Mouse (Mus musculus): ENCODE measurements around the gene Zfr. TPM values are rescaled to one million over a fixed set of nuclear protein-coding genes. Genes with fewer than 3 reads are reported as not detected.

Gene Zfr
- polyA plus RNA-seq, 1 experiment from 2014 or later, result 154 TPM

- Histone ChIP-seq H3K4me2 (replicated peaks; ENCODE audit: low read depth, low read length) (no peak overlapping the region), H3K27ac (ENCODE audit: low read depth, low read length) (no peak overlapping the region), H3K9me3 (ENCODE audit: control insufficient read depth, low read length) (no peaks in the 10 kb centered on the region), H3K36me3 (ENCODE audit: control insufficient read depth, insufficient read depth, low read length) (no peaks in the 10 kb centered on the region), H3K4me3 (ENCODE audit: low read length) (no peak overlapping the region), H3K27me3 (ENCODE audit: control insufficient read depth, insufficient read depth, low read length) (no peaks in the 10 kb centered on the region), H3K4me1 (ENCODE audit: control insufficient read depth, insufficient read depth, low read length) (peaks cover 4% of the 10 kb centered on the region; the same call in 1 of the 2 replicates), H3K9ac (ENCODE audit: low read depth, low read length) (no peak overlapping the region)
- 56% methylated on average over 8 of the region's 8 CpGs for WGBS
- no peak for ATAC-seq (ENCODE audit: low FRiP score, low TSS enrichment)
Observed at GRCm38 (mm10) chr15:12222564-12223302, 105.1 kb downstream of the Zfr start.

GRCm38 (mm10) chr15:12223393-12223792, 105.8 kb downstream of the Zfr start:
- H3K4me3 ChIP-seq (ENCODE audit: low read length), result no peak overlapping the region
- H3K9me3 ChIP-seq (ENCODE audit: control insufficient read depth, low read length), result no peaks in the 10 kb centered on the region
- H3K27me3 ChIP-seq (ENCODE audit: control insufficient read depth, insufficient read depth, low read length), result no peaks in the 10 kb centered on the region
- no peak overlapping the region for H3K9ac ChIP-seq (ENCODE audit: low read depth, low read length)
- no peak overlapping the region for H3K4me2 ChIP-seq (replicated peaks; ENCODE audit: low read depth, low read length)
- no peak overlapping the region for H3K27ac ChIP-seq (ENCODE audit: low read depth, low read length)
- ATAC-seq (ENCODE audit: low FRiP score, low TSS enrichment), result no peak
- WGBS, result 83% methylated on average over 6 of the region's 6 CpGs
- H3K36me3 ChIP-seq (ENCODE audit: control insufficient read depth, insufficient read depth, low read length), result no peaks in the 10 kb centered on the region
- H3K4me1 ChIP-seq (ENCODE audit: control insufficient read depth, insufficient read depth, low read length), result peaks cover 4% of the 10 kb centered on the region; the same call in 1 of the 2 replicates

GRCm38 (mm10) chr15:12224239-12224638, 106.6 kb downstream of the Zfr start:
- no peaks in the 10 kb centered on the region for H3K9me3 ChIP-seq (ENCODE audit: control insufficient read depth, low read length)
- H3K4me1 ChIP-seq (ENCODE audit: control insufficient read depth, insufficient read depth, low read length), result peaks cover 4% of the 10 kb centered on the region; the same call in 1 of the 2 replicates
- 88% methylated on average over 2 of the region's 2 CpGs for WGBS
- no peak overlapping the region for H3K4me3 ChIP-seq (ENCODE audit: low read length)
- H3K27ac ChIP-seq (ENCODE audit: low read depth, low read length), result no peak overlapping the region
- H3K36me3 ChIP-seq (ENCODE audit: control insufficient read depth, insufficient read depth, low read length), result no peaks in the 10 kb centered on the region
- ATAC-seq (ENCODE audit: low FRiP score, low TSS enrichment), result no peak
- H3K9ac ChIP-seq (ENCODE audit: low read depth, low read length), result no peak overlapping the region
- no peak overlapping the region for H3K4me2 ChIP-seq (replicated peaks; ENCODE audit: low read depth, low read length)
- H3K27me3 ChIP-seq (ENCODE audit: control insufficient read depth, insufficient read depth, low read length), result no peaks in the 10 kb centered on the region

GRCm38 (mm10) chr15:12225062-12225461, 107.4 kb downstream of the Zfr start:
- Histone ChIP-seq H3K9ac (ENCODE audit: low read depth, low read length) (no peak overlapping the region), H3K36me3 (ENCODE audit: control insufficient read depth, insufficient read depth, low read length) (no peaks in the 10 kb centered on the region), H3K4me2 (replicated peaks; ENCODE audit: low read depth, low read length) (no peak overlapping the region), H3K4me1 (ENCODE audit: control insufficient read depth, insufficient read depth, low read length) (peaks cover 8% of the 10 kb centered on the region; the same call in 1 of the 2 replicates), H3K4me3 (ENCODE audit: low read length) (no peak overlapping the region), H3K27me3 (ENCODE audit: control insufficient read depth, insufficient read depth, low read length) (no peaks in the 10 kb centered on the region), H3K27ac (ENCODE audit: low read depth, low read length) (no peak overlapping the region), H3K9me3 (ENCODE audit: control insufficient read depth, low read length) (no peaks in the 10 kb centered on the region)
- WGBS, result 66% methylated on average over 4 of the region's 4 CpGs
- no peak for ATAC-seq (ENCODE audit: low FRiP score, low TSS enrichment)

- H3K4me3 ChIP-seq (ENCODE audit: low read length), result no peak overlapping the region
- 0 out of 2 replicates have a peak, but pooled peaks cover 4% of the 10 kb centered on the region for H3K4me1 ChIP-seq (ENCODE audit: control insufficient read depth, insufficient read depth, low read length)
- H3K36me3 ChIP-seq (ENCODE audit: control insufficient read depth, insufficient read depth, low read length), result peaks cover 3% of the 10 kb centered on the region; the same call in 1 of the 2 replicates
- H3K9ac ChIP-seq (ENCODE audit: low read depth, low read length), result no peak overlapping the region
- H3K27me3 ChIP-seq (ENCODE audit: control insufficient read depth, insufficient read depth, low read length), result no peaks in the 10 kb centered on the region
- 92% methylated on average over 15 of the region's 15 CpGs for WGBS
- no peak for ATAC-seq (ENCODE audit: low FRiP score, low TSS enrichment)
- H3K9me3 ChIP-seq (ENCODE audit: control insufficient read depth, low read length), result no peaks in the 10 kb centered on the region
- H3K27ac ChIP-seq (ENCODE audit: low read depth, low read length), result no peak overlapping the region
- H3K4me2 ChIP-seq (replicated peaks; ENCODE audit: low read depth, low read length), result no peak overlapping the region
Observed at GRCm38 (mm10) chr15:12226908-12227307, 109.3 kb downstream of the Zfr start.

GRCm38 (mm10) chr15:12227355-12227754, 109.7 kb downstream of the Zfr start:
- Histone ChIP-seq H3K4me3 (ENCODE audit: low read length) (no peak overlapping the region), H3K27ac (ENCODE audit: low read depth, low read length) (no peak overlapping the region), H3K36me3 (ENCODE audit: control insufficient read depth, insufficient read depth, low read length) (peaks cover 3% of the 10 kb centered on the region; the same call in 1 of the 2 replicates), H3K9me3 (ENCODE audit: control insufficient read depth, low read length) (no peaks in the 10 kb centered on the region), H3K27me3 (ENCODE audit: control insufficient read depth, insufficient read depth, low read length) (no peaks in the 10 kb centered on the region), H3K9ac (ENCODE audit: low read depth, low read length) (no peak overlapping the region), H3K4me1 (ENCODE audit: control insufficient read depth, insufficient read depth, low read length) (peaks cover 7% of the 10 kb centered on the region; the same call in 1 of the 2 replicates), H3K4me2 (replicated peaks; ENCODE audit: low read depth, low read length) (no peak overlapping the region)
- no peak for ATAC-seq (ENCODE audit: low FRiP score, low TSS enrichment)
- WGBS, result 78% methylated on average over 4 of the region's 4 CpGs

- peaks cover 7% of the 10 kb centered on the region; the same call in 1 of the 2 replicates for H3K4me1 ChIP-seq (ENCODE audit: control insufficient read depth, insufficient read depth, low read length)
Observed at GRCm38 (mm10) chr15:12229603-12230242, 112.1 kb downstream of the Zfr start.

GRCm38 (mm10) chr15:12230243-12230935, 112.8 kb downstream of the Zfr start:
- WGBS, result 63% methylated on average over 12 of the region's 12 CpGs
- no peak overlapping the region for H3K27ac ChIP-seq (ENCODE audit: low read depth, low read length)

More at GRCm38 (mm10) chr15:12229603-12230242, 112.1 kb downstream of the Zfr start:
- WGBS, result 84% methylated on average over 10 of the region's 10 CpGs
- ATAC-seq (ENCODE audit: low FRiP score, low TSS enrichment), result no peak
- Histone ChIP-seq H3K36me3 (ENCODE audit: control insufficient read depth, insufficient read depth, low read length) (peaks cover 7% of the 10 kb centered on the region; the same call in 1 of the 2 replicates), H3K27me3 (ENCODE audit: control insufficient read depth, insufficient read depth, low read length) (no peaks in the 10 kb centered on the region), H3K4me3 (ENCODE audit: low read length) (no peak overlapping the region), H3K9me3 (ENCODE audit: control insufficient read depth, low read length) (no peaks in the 10 kb centered on the region), H3K4me2 (replicated peaks; ENCODE audit: low read depth, low read length) (no peak overlapping the region), H3K27ac (ENCODE audit: low read depth, low read length) (no peak overlapping the region), H3K9ac (ENCODE audit: low read depth, low read length) (no peak overlapping the region)

More at GRCm38 (mm10) chr15:12230243-12230935, 112.8 kb downstream of the Zfr start:
- no peak overlapping the region for H3K4me2 ChIP-seq (replicated peaks; ENCODE audit: low read depth, low read length)
- H3K9ac ChIP-seq (ENCODE audit: low read depth, low read length), result no peak overlapping the region
- H3K27me3 ChIP-seq (ENCODE audit: control insufficient read depth, insufficient read depth, low read length), result no peaks in the 10 kb centered on the region
- no peak for ATAC-seq (ENCODE audit: low FRiP score, low TSS enrichment)
- H3K4me1 ChIP-seq (ENCODE audit: control insufficient read depth, insufficient read depth, low read length), result peaks cover 7% of the 10 kb centered on the region; the same call in 1 of the 2 replicates
- H3K4me3 ChIP-seq (ENCODE audit: low read length), result no peak overlapping the region
- peaks cover 7% of the 10 kb centered on the region; the same call in 1 of the 2 replicates for H3K36me3 ChIP-seq (ENCODE audit: control insufficient read depth, insufficient read depth, low read length)
- H3K9me3 ChIP-seq (ENCODE audit: control insufficient read depth, low read length), result no peaks in the 10 kb centered on the region
